15 mouse cellular contexts compared by ENCODE assay signal in the genomic region with DNA sequence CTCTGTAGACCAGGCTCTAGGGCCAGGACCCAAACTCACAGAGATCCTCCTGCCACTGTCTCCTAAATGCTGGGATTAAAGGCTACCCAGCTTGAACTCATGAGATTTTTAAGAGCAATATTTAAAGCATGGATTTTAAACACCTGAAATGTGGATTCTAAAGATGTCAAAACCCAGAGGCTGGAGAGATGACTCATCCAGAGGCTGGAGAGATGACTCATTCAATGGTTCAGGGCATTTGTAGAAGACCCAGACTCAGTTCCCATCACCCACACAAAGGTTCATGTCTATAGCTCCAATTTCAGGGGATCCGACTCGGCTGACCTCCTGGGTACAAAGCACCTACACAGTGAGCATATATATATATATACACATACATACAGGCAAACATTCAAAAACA.
"Had no signal": no experiment of that assay in that cellular context is flagged by ENCODE, and none has a peak within 500 bp of the region (broad histone marks: within the 10 kb centered on the region; RNA-seq: fewer than 3 reads in every experiment).

No protein-coding gene starts in this region.

- H3K27me3 ChIP-seq: liver, embryonic 13.5 days had no signal

- H3K9ac ChIP-seq: liver, embryonic 13.5 days had no signal

- DNase-seq: kidney, adult 9 months; kidney, postnatal 14 days; kidney, postnatal 4 days; layer of hippocampus, adult 9-11 months; liver, embryonic 13.5 days; lung, adult 2 months; lung, postnatal 14 days; lung, postnatal 4 days; midbrain, embryonic 14.5 days; retina, postnatal 1 day; thymus, adult 2 months; thymus, postnatal 14 days; thymus, postnatal 4 days had no signal

- H3K27ac ChIP-seq: liver, embryonic 13.5 days; stomach, postnatal 0 days had no signal

- H3K4me2 ChIP-seq: liver, embryonic 13.5 days; midbrain, embryonic 11.5 days had no signal

- H3K4me3 ChIP-seq: liver, embryonic 13.5 days had no signal

- H3K9me3 ChIP-seq: liver, embryonic 13.5 days had no signal
